Mouse (Mus musculus) MEL (cell line): Measurements from ENCODE around the gene Tex2. TPM values are rescaled to one million over a fixed set of nuclear protein-coding genes. Genes with fewer than 3 reads are reported as not detected.

ENCODE experiments used
- polyA plus RNA-seq, 2 experiments: library from polyadenylated mRNA; stranded (reverse) in 1 of 2; unstranded in 1 of 2; fragments of >175 nt in 1 of 2; fragments of >200 nt in 1 of 2; gene quantifications; 2 replicates each; pipeline versions ENCODE4 v1.2.1 to v1.2.4; 2012; ENCODE audit warnings: low replicate concordance in 2 of 2, low read depth in 1 of 2; ENCODE audit not compliant: insufficient read length in 2 of 2, insufficient read depth in 1 of 2, missing spikeins in 1 of 2
- total RNA-seq: library from RNA; depleted of rRNA; stranded (reverse); fragments of 300-350 nt; gene quantifications from 2 replicates; pipeline ENCODE4 v1.2.3, GENCODE M21; 2012; rRNA removed

Tex2 gene
- total and polyA plus RNA-seq, 3 experiments = 13.7 to 24.8 TPM; not detected in 1

Other genes starting within 250 kb of the Tex2 start
- gene Prr29, start 248.0 kb downstream of the Tex2 start, total RNA-seq = not detected in 2 replicates
- gene Prr29, start 248.0 kb downstream of the Tex2 start, polyA plus RNA-seq = under 1 TPM in 1 of 2 experiments, not detected in 1; 0.61 TPM
- gene Icam2, start 225.3 kb downstream of the Tex2 start, total RNA-seq = 58.1 and 82.7 TPM in 2 replicates
- gene Icam2, start 225.3 kb downstream of the Tex2 start, polyA plus RNA-seq = 10 to 100 TPM in 1 of 2 experiments, not detected in 1; 49.6 TPM
- gene Ern1, start 125.6 kb downstream of the Tex2 start, total RNA-seq = 4.3 and 4.8 TPM in 2 replicates
- 1 to 10 TPM in 1 of 2 experiments, not detected in 1; 5.7 TPM for gene Ern1, start 125.6 kb downstream of the Tex2 start, polyA plus RNA-seq
- 0.12 and 0.20 TPM in 2 replicates for gene Pecam1, start 137.2 kb upstream of the Tex2 start, total RNA-seq
- gene Pecam1, start 137.2 kb upstream of the Tex2 start, polyA plus RNA-seq = under 1 TPM in 1 of 2 experiments, not detected in 1; 0.14 TPM
- not detected in 2 replicates for gene Milr1, start 137.8 kb upstream of the Tex2 start, total RNA-seq
- gene Milr1, start 137.8 kb upstream of the Tex2 start, polyA plus RNA-seq = under 1 TPM in 1 of 2 experiments, not detected in 1; 0.26 TPM
- gene Polg2, start 166.1 kb upstream of the Tex2 start, total RNA-seq = 9.2 and 10.7 TPM in 2 replicates
- 1 to 10 TPM in 1 of 2 experiments, not detected in 1; 6.3 TPM for gene Polg2, start 166.1 kb upstream of the Tex2 start, polyA plus RNA-seq
- 338 and 358 TPM in 2 replicates for gene Ddx5, start 175.8 kb upstream of the Tex2 start, total RNA-seq
- gene Ddx5, start 175.8 kb upstream of the Tex2 start, polyA plus RNA-seq = 1,000 to 10,000 TPM in 1 of 2 experiments, 100 to 1,000 TPM in 1; 748 to 3,269 TPM
- gene Cep95, start 175.8 kb upstream of the Tex2 start, total RNA-seq = 11.2 and 11.6 TPM in 2 replicates
- gene Cep95, start 175.8 kb upstream of the Tex2 start, polyA plus RNA-seq = 10 to 100 TPM in 1 of 2 experiments, not detected in 1; 12.9 TPM